Mouse (Mus musculus) kidney, adult 9 months (tissue): ENCODE results near the gene 2700049A03Rik.
A peak's percentile ranks its signal among the peaks of the same experiment; 100 is the strongest.
"Not testable (repeated sequence)": the region's sequence is repeated elsewhere in the genome, so short reads cannot be mapped to it uniquely, and the experiment has no call there.

Source experiments
- DNase-seq: peaks from one replicate; pipeline ENCODE4 v3.0.0; 2022

2700049A03Rik gene

DNA sequence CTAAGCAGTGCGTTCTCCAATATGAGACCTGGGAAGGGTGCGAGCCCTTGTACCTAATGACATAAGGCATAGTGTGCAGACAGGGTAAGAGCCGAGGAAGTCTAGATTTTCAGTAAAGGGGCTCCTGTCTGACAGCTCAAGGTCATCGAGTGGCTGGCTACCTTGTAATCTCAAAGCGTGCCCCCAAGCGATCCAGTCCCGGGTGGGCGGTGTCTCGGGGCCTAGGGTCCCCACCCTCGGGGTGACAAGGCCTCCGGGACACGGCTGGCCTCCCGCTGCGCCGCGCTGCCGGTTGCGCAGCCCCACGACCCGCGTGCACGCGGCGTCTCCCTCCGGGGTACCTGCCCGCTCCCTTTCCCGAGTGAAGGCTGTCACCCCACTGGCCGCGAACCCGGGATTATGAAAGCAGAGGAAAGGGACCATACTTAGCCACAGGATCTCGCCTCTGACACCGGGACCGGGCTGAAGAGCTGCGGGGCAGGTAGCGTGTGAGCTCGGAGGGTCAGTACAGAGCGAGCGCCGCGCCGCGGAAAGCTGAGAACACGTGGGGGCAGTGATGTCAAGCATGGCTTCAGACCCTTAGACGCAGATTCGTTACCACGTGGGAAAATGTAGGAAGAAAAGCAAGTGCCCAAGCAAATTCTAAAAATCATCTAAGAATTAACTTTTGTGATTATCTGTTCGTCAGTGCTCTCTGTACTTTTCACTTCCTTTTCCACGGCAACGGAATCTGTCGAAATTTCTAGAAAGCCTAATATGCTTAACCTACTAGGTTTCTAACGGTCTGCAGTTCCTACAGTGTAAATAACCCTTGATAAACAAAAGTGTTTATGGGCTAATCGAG is at the start of gene 2700049A03Rik, which contains the start of gene Timm9:
Gene 2700049A03Rik, plus strand, starts transcription at position 719 of the 844 bp plus-strand sequence.
Gene Timm9, minus strand, starts transcription at position 555 of the 844 bp plus-strand sequence.
- DNase-seq: peak; percentile 89

DNA sequence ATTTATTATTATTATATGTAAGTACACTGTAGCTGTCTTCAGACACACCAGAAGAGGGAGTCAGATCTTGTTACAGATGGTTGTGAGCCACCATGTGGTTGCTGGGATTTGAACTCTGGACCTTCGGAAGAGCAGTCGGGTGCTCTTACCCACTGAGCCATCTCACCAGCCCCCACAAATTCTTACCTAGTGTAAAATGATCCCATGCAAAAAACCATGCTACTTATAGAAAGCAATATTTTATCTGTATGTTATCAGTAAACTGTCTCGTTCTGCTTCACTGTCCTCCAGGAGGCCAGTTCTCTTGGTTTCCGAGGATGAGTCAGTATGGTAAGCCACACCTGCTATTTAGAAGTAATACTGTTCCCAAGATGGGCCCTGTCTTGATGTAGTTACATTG is 32.4 kb upstream of the 2700049A03Rik start:
- not testable (repeated sequence) for DNase-seq

DNA sequence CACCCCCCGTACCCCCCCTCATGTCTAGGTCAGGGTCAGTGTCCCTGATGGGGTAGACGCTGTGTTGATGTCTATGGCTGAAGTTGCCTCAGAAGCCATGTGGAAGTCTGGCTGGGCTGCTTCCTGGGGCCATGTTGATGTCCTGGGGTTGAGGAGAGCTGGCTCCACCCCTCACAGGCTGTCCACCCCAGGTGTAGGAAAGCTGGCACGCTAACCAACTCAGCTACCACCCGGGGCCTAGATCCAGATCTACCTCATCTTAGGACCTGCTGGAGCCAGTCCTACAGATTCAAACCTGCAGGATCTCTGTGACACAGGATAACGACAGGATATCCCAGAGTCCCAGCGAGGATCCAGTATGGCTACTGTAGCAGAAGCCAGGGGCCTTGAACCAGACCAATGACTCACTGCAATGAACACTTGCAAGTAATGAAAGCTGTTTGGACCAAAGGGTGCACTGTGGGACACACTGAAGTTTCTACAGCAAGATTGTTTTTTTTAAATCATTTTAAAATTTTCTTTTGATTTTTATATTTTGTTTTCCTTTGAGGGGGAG is 29.4 kb upstream of the 2700049A03Rik start:
- no peak for DNase-seq

DNA sequence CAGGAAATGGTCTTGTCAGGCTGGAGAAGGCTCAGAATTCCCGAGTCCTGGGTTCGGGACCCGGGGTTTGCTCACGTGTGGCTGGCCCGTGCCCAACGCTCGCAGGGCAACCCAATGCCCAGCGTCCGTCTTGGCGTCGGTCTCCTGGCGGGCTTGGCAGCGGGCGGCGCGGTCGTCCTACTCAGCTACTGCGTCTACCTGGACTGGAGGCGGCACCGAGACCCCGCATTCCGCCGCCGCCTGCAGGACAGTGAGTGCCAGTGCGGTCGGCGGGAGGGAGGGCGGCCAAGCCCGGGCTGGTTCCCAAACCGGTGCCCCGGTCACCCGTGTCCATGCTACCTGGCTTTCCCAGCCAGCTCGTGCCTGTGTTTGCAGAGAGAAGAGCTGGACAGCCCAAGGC is 25.3 kb upstream of the 2700049A03Rik start, which contains the start of gene Tomm20l:
Gene Tomm20l, plus strand, starts transcription at position 98 of the 400 bp plus-strand sequence.
- DNase-seq: peak; percentile 68

DNA sequence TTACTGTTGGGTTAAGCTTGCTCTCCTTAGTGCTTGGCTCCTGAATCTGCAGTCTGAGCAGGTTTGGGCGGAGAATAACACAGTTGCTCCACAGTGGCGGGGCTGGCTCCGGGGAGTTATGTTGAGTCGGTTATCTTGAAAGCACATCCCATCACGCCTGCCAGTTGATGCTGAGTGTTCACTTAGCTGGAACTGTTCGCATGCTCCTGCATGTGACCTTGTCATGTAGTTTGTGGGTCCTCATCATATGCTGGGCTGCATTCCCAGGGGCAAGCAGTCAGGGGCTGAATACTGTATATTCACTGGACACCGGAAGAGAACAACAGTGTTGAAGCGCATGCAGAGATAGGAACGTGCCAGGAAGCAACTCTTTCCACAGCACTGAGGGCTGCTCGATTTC is 23.6 kb upstream of the 2700049A03Rik start:
- no peak for DNase-seq

DNA sequence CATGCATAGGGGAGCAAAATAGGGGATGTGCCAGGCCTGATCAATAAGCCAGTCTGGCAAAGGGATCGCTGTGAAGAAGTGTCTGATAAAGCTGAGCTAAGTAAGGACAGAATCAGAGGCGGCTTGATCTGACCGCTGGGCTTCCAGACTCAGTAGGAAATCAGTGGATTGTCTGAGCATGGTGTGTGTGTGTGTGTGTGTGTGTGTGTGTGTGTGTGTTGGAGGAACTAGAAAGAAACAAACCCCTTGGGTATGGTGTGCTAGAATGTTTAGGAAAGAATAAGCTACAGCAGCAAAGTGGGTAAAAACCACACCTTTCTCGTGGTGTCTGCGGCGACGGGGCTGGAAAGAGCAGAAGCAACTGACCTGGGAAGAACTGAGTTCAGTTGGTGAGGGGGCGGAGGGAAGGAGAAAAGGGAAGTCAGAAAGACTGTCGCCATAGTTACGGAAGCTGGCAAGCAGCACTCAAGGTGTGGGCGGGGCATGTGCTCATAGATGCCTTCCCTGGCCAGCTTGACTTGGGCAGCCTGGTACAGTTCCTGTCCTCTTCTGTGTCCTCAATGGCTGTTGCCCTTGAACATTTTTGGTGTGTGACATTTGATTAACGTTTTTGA is 22.9 kb upstream of the 2700049A03Rik start:
- DNase-seq: peak; percentile 63

DNA sequence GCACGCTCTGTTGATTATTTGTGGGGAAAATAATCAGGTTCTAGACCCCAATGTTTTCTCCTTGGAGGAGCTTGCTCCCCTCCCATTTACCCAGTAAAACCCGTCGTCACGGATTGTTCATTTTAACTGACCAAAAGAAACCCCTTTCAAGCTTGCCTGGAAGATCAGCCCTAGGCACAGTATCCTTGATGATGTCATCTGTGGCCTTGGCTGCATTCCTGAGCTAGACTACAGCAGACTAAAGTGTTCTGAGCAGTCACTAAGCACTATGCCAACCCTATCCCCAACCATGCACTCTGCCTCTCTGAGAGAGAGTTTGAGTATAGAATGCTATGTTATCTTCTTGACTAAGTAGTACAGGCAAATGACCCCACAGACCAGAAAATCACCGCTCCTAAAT is 20.2 kb upstream of the 2700049A03Rik start:
- DNase-seq: no peak

DNA sequence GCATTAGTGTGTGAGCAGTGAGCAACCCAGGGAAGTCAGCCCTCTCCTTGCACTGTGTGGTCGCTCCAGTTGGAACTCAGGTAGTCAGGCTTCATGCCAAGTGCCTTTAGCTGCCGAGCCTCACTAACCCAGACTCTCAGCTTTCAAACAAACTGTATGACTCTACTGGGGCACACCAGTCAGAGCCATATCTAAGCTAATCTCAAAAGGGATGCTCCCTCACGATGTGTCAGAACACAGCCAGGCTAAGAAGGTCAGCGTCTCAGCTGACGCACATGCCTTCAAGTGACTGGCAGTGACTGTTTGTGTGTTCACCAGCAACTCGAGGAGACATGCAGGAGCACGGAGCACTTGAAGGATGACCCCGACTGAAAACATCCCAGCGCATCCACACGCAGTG is 13.9 kb upstream of the 2700049A03Rik start:
- no peak for DNase-seq

DNA sequence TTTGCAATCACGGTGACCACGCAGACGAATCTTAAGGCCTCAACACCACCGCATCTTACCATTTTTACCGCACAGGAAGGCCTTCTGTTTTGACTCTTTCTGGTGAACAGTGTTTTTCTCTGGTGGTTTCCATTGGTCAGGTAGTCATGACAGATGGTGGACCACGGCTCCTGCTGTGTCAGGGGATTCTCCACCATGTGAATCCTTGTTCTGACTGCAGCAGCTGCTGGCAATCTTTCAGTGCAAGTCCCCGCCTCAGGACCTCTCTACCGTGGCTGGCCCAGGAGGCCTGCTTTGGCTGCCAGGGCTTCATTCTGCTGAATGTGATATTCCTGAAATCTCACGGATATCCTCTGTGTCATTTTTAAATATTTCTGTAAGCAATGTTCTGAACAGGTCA is 13.4 kb upstream of the 2700049A03Rik start:
- DNase-seq: no peak

DNA sequence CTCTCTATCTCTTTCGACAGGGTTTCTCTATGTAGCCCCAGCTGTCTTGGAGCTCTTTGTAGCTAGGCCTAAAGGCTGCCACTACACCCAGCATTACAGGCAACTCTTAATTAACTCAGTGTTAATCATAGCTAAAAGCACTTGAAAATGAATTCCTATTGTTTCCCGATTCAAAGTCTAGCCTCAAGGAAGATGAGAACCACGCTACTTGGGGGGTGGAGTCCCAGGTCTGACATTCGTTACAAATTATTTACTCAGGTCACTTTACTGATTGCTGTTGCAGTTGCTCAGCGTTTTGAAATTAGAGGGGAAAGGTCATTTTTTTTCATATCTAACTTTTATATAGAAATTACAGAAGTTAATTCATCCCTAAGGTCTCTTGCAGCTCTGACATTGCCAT is 1.1 kb upstream of the 2700049A03Rik start:
- peak; percentile 73 for DNase-seq

DNA sequence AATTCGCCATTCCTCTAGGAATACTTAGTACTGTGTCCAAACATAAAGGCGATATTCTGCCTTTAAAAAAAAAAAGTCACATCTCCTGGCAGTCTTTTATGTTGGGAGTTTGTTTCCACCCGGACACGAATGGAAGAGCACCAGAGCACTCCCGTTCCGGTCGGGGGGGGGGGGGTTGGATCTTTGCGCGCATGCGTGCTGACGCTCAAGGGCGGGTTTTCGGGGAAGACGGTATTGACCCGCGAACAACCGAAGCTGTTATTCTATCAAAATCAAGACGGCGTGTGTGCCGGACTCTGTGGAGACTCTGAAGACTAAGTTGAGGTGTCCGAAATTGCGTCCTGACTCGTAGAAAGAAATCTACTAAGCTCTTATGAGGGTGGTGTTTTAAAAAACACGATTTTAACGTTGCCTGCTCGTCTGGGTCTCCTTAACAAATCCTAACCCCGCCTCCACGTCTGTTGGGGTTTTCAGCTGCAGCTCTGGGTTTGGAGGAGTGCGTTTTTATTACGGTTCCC is 385 bp downstream of the 2700049A03Rik start:
- DNase-seq: peak; percentile 83

DNA sequence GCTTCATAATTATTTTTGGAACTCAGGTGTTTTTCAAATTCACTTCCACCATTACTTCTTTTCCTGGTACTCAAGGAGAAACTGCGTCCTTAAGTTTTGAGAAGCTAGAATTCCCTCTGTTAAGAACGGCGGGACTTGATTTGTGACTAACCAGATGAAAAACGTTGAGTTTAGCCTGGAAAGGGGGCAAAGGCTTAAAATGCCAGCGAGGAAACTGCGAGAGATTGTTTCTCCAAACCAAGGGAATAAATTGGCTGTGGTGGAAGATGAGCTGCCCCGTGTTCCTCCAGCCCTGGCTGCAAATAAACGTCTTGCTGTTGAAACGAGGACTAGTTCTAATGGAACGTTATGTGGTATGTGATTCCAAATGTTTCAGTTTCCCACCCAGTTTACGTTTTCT is 1.0 kb downstream of the 2700049A03Rik start:
- no peak for DNase-seq

DNA sequence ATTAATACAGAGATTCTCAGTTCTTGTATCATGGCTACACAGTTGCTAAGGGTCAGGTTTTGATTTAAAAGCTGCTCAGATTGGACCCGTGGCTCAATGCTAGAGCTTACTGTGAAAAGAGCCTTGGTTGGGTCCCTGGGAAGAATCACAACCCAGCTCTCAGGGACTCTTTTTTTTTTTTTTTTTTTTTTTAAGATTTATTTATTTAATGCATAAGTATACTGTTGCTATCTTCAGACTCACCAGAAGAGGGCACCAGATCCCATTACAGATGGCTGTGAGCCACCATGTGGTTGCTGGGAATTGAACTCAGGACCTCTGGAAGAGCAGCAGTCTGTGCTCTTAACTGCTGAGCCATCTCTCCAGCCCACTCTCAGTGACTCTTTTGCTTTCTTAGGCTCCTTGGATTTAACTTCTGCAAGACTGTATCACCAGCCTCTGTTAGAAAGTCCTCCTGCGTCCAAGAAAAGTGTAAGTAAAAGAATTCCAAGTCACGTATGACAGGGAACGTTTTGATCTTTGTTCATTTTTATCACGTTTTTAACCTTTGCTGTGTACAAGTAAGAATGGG is 2.7 kb downstream of the 2700049A03Rik start:
- peak; percentile 32 for DNase-seq

DNA sequence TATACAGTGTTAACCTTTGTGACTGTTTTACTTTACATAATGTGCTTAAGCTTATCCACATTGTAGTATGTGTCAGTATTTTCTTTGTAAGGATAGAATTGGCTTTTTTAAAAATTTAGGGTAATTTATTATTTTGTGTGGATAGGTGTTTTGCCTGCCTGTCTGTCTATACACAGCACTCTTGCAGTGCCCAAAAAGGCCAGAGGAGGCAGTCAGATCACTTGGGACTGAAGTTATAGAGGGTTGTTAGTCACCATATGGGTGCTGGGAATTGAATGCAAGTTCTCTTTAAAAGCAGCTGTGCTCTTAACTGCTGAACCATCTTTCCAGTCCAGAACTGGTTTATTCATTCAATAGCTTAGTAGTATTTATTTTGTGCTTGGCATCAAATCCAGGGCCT is 4.5 kb downstream of the 2700049A03Rik start:
- DNase-seq: no peak

DNA sequence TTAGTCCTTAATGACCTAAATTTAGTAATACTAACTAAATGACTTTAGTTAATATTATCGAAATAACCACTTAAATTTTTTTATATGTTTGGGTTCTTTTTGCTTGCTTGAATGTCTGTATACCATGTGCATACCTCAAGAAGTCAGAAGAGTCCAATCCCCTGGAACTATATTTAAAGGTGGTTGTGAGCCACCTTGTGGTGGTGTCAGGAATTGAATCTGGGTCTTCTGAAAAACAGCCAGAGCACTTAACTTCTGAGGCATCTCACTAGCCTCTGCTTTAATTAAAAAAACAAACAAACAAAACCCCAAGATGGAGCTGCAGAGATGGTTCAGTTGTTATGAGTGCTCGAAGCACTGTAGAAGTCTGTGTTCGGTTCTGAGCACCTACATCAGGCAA is 11.0 kb downstream of the 2700049A03Rik start:
- DNase-seq: peak; percentile 60

DNA sequence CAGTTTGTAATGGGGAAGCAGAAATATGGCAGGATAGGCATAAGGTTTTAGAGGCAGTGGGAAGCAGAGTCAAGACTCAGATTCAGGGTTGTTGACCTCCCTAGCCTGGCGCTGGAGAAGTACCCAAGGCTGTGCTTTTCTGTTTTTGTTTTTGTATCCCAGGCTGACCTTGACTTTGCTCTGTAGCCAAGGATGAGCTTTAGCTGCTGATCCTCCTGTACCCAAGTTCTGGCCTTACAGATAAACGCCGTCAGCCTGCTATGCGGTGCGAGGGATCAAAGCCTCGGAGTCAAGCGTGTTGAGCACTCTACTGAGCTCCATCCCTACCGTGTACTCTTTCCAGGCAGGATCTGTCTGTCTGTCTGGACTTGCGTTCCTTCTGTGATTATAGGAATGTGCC is 12.2 kb downstream of the 2700049A03Rik start:
- no peak for DNase-seq

DNA sequence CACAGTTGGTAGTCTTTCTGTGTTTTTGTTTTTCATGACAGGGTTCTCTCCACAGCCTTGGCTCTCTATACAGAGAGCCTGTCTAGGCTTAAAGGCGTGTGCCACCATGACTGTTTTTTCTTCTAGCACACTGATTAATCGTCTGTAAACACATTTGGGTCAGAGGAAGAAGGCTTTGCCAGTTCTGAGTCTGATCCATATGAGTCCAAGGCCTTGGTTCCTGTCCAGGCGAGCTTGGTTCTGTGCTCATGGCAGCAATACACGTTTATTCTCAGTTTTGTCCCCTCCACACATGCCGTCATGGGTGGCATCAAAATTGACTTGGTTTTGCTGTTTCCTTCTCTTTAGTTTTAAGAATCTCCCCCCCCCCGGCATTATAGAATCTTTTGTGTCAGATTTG is 12.8 kb downstream of the 2700049A03Rik start:
- DNase-seq: no peak

DNA sequence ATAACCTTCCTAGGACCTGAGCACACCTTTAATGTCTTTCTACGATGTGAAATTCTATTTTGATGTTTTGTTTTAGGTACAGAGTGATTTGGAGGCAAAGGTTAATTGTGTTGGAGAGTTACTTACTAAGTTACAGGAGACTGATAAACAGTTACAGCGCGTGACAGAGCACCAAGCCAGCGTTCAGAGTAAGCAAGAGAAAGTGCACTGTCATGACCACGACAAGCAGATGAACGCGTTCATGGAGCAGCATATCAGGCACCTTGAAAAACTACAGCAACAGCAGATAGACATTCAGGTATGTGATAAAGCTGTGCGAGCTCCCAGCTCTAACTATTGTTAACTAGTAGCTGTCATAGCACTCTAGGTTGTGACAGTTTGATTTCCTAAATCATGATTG is 13.5 kb downstream of the 2700049A03Rik start:
- DNase-seq: no peak

DNA sequence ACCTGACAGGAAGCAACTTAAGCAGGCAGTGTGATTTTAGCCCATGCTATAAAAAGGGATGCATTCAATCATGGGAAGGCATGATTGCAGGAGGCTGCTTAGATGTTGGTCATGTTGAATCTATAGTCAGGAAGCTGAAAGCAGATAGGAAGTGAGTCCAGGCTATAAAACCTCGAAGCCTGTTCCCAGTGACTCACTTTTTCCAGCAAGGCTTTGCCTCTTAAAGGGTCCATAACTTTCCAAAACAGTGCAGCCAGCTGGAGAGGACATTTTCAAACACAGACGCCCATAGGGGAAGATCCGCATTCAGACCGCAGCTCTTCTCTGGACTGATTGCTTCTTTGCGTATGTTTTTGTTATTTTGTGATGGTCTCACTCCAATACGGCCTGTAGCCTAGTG is 18.3 kb downstream of the 2700049A03Rik start:
- no peak for DNase-seq

DNA sequence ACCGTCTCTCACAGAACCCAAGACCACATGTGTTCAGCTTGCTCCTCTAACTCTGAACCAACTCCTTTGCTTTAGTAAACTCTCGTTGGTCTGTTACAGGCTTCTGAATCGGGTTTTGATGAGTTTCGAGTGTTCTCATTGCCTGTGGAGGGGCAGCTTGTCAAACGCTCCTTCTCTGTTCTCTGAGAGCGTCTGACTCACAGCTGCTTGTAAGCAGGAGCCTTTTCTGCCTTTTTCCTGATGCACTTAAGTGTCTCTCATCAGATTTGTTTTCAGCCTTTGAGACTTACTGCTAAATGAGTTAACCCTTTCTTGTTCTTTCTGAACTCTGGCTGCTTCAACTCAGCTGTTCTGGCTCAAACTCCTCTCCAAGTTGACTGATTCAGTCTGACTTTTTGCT is 21.3 kb downstream of the 2700049A03Rik start:
- DNase-seq: no peak

DNA sequence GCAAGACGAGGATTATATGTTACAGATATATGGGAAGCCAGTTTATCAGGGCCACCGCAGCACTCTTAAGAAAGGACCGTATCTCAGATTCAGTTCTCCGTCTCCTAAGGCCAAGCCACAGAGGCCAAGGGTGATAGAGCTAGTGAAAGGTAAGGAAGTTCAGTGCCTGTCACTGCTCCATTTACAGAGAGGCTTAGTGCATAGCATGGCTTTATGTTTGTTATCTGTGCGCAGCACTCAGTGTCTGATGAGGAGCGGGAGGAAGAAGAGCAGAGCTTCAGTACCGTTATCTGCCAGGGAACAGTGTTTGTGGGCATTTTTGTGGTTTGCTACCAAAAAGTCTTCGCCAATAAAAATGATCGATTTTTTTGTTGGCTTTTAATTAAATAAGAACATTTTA is 27.8 kb downstream of the 2700049A03Rik start:
- DNase-seq: no peak

DNA sequence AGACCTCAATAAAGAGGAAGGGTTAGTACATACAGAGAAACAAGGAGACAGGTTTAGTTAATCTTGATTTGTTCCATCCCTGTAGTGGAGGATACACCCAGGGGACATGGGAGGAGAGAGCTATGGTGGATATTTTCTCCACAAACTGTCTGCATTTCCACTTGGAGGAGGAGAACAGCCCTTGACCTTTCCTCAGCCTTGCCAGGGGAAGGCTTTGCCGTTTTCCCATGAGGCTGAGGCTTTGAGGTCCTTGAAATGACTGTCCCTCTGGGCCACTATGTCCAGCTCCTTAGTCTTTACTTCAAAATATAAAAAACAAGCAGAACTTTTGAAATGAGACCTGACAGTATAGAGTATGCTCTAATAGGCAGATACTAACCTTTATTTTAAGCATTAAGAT is 33.3 kb downstream of the 2700049A03Rik start:
- no peak for DNase-seq

DNA sequence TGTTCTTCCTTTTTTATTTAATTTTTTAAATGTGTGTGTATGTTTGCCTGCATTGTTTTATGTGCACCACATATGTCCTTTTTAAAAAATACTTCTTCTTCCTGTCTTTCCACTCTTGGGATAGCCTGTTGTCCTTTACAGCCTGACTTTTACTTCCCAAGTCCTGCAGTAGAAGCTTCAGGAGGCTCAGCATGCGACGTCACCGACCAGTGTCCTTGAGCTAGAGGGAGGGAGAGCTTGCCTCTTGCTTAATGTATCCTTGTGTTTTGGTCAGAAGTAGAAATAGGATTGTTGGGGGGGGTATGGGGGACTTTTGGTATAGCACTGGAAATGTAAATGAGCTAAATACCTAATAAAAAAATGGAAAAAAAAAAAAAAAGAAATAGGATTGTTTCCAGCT is 47.1 kb downstream of the 2700049A03Rik start:
- no peak for DNase-seq
